Mouse (Mus musculus): ENCODE data around the gene Olfr466. TPM values are rescaled to one million over a fixed set of nuclear protein-coding genes. Genes with fewer than 3 reads are reported as not detected.

Olfr466 gene
- total RNA-seq (2021): not detected
- long read RNA-seq, experiment 1: 0 reads
- long read RNA-seq, experiment 2: 0 reads

GRCm38 (mm10) chr13:65149940-65150339 is at the start of gene Olfr466:
Gene Olfr466 (plus strand): TSS chr13:65150240.
- DNase-seq: no peak

GRCm38 (mm10) chr13:65100678-65101077 is 49.4 kb upstream of the Olfr466 start:
- DNase-seq: no peak

DNA sequence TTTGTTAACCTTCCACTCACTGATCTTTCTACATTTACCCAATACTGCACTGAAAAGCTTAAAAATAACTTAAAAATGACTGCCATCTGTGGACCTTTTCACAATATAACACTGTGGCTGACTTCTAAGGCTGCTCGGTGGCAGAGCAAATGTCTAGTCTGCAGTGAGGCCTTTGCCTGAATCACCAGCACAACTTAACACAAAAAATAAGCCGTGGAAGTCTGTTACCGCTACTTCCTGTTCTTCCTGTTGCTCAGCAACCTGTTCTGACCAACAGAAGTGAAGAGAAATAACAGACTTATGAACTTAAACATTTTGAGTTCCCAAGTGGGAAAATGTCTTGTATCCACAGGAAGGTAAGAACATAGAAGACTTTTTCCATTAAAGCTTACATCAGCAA is 48.8 kb upstream of the Olfr466 start:
- no peak for DNase-seq

- DNase-seq: no peak
Observed at GRCm38 (mm10) chr13:65111961-65112360, 38.1 kb upstream of the Olfr466 start.

DNA sequence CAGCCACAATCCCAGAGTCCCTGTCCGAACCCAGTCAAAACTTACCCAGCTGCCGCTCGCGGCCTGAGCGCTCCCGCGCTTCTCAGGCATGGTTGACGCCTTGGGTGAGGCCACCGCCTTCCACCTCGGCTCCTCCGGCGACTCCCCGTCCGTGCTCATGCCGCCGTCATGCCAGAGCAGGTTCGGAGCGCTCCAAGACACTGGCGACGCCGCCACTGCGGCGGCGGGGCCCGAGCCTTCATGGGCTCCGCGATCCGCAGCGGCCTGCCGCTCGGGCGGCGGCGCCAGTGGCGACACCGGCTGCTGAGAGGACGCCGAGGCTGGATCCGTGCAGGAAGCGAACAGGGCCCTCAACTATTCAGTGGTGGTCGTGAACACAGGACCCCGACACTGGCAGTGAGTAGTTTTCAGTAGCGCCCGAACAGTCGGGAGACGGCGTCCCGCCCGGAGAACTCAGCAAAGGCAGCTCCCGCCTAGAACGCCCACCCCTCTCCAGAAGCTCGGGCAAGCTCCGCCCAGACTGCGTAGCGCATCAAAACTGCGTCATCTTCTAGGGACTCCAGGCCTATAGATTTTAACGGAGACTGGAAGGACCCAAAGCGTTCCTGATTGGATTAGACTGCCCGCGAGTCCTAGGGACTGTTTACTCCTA is 37.5 kb upstream of the Olfr466 start, which contains the start of gene Mfsd14b:
Gene Mfsd14b, minus strand, starts transcription at position 517 of the 652 bp plus-strand sequence.
- DNase-seq: peak; percentile 93

DNA sequence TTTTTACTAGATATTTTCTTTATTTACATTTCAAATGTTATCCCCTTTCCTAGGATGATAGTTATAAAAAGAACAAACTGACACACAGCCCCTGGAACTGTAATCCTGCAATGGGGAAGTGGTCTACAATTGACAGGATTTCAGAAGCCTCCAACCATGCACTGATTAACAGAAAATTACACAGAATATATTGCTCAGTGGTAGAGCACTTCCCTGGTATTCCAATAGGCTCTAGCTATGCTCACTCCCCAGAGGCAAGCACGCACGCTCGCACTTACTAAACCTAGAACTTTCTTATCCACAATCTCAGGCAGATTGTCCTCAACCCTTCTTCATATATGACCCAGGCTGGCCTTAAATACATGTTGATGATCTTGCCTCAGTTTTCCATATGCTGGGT is 36.8 kb upstream of the Olfr466 start:
- DNase-seq: no peak

GRCm38 (mm10) chr13:65120984-65121383 is 29.1 kb upstream of the Olfr466 start:
- DNase-seq: no peak

DNA sequence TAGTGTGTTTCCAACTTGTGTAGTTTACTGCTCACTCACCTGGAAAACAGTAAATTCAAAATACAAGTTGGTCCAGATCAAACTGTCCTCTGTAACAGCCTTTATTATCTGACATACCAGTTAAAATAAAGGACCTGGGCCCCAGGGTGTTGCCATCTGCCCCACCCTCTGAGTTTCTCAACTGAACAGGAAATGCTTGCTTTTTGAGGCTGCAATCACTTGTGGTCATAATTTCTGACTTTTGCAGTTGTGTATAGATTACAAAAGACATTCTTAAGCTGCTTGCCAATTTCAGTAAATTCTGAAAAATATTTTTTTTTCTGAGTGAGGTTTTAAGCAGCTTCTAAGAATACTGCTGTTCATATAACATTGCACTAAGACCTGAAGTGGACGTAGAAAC is 27.9 kb upstream of the Olfr466 start:
- DNase-seq: no peak

DNA sequence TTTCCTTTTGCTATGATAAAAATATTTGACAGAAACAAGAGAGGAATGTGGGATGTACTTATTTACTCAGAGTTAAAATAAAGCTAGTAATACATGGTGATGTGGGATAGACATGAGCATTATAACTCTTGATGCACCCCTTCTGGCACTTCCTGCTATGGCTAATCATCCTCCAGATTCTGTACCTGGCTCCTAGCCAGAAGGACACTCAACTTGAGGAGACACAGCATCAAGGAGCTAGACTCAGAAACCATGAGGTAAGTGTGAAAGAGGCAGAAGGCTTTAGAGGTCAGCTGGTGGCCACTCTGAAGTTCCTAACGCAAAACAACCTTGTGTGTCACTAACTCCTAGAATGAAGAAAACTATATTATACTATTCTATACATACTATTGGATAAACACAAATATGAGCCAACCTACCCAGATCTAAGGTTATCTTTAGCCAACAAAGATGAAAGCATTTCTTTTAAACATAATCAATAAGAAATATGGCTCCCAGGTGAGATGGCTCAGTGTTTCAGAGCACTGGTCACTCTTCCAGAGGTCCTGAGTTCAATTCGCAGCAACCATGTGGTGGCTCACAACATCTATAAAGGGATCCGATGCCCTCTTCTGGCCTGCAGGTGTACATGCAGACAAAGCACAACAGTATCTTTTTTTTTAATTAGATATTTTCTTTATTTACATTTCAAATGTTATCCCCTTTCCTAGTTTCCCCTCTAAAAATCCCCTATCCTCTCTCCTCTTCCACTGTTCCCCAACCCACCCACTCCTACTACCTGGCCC is 22.8 kb upstream of the Olfr466 start:
- no peak for DNase-seq

GRCm38 (mm10) chr13:65137789-65138188 is 12.3 kb upstream of the Olfr466 start, which contains the start of gene Olfr465-ps1:
Gene Olfr465-ps1 (plus strand): TSS chr13:65138089.
- no peak for DNase-seq

- no peak for DNase-seq
Observed at GRCm38 (mm10) chr13:65174102-65174501, 24.1 kb downstream of the Olfr466 start.

DNA sequence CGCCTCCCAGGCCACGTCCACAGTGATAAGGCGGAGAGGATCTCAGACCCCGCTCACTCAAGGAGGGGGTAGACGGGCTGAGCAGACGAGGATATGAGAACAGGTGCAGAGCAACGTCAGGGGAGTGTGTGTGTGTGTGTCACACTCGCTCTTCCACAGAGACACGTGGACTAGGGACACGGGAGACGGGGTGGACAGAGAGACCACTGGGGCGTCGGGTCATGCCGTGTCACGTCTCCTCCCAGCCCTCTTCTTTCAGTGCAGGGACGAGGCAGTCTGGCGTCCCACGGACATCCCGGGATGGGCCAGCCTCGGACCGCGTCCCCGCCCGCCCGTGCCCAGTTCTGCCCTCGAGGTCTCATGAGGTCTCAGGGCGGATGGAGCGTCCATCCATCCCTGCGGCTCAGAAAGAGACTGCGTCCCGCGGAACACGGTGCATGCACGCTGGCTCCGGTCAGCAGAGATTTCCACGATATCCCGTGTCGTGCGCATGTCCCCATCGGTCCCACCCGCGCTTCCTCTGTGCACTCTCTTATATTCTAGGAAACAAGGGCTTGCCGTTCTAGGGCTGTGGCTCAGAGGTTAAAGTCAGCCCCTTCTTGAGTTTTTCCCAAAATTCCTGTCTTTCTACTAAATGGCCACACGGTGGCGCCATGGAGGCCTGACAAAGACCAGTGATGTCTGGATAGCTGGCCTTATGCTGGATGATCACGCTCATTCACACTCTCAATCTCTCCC is 25.9 kb downstream of the Olfr466 start:
- peak; percentile 51 for DNase-seq

GRCm38 (mm10) chr13:65176472-65177091 is 26.5 kb downstream of the Olfr466 start:
- DNase-seq: no peak

- no peak for DNase-seq
Observed at GRCm38 (mm10) chr13:65200667-65201066, 50.6 kb downstream of the Olfr466 start.

Other genes starting within 250 kb of the Olfr466 start
- under 1 TPM; 0.06 to 0.15 TPM for gene Cntnap3, start 246.3 kb upstream of the Olfr466 start, total RNA-seq (2021)
- not detected for gene Spata31, start 232.8 kb upstream of the Olfr466 start, total RNA-seq (2021)
- gene Spata31d1c, start 117.2 kb upstream of the Olfr466 start, total RNA-seq (2021): not detected
- not detected for gene Prss47, start 97.5 kb upstream of the Olfr466 start, total RNA-seq (2021)
- gene Mfsd14b, start 37.3 kb upstream of the Olfr466 start, total RNA-seq (2021): 10 to 100 TPM; 45.3 to 48.8 TPM
- gene Olfr465-ps1, start 12.2 kb upstream of the Olfr466 start, total RNA-seq (2021): not detected
- under 1 TPM in 1 of 2 experiments, not detected in 1; 0.36 TPM for gene Nlrp4f, start 55.7 kb downstream of the Olfr466 start, total RNA-seq (2021)
- not detected for gene Gm10775, start 109.3 kb downstream of the Olfr466 start, total RNA-seq (2021)
- 10 to 100 TPM; 21.1 to 29.3 TPM for gene Zfp369, start 128.6 kb downstream of the Olfr466 start, total RNA-seq (2021)

Measured in adrenal gland, postnatal 10 days (tissue).